Mouse (Mus musculus) layer of hippocampus, adult 18-20 months (tissue): ENCODE measurements around the gene D930048N14Rik. TPM values are rescaled to one million over a fixed set of nuclear protein-coding genes. Genes with fewer than 3 reads are reported as not detected.
"Not testable (repeated sequence)": the region's sequence is repeated elsewhere in the genome, so short reads cannot be mapped to it uniquely, and the experiment has no call there.

Experiments used
- DNase-seq, 2 experiments: peaks; one replicate each; pipeline ENCODE4 v3.0.0; 2022; ENCODE audit warnings: low spot score in 2 of 2
- total RNA-seq, 2 experiments: library from RNA; stranded (reverse); gene quantifications; 2 replicates each; pipeline ENCODE4 v1.2.3; 2021

Gene D930048N14Rik
- total RNA-seq, 2 experiments from 2014 or later, result 1.4 to 1.9 TPM

- DNase-seq, result no peak
These were observed 493 bp upstream of the D930048N14Rik start for GRCm38 (mm10) chr11:51650261-51650660.

- no peak for DNase-seq
These were observed 2.2 kb downstream of the D930048N14Rik start for GRCm38 (mm10) chr11:51652889-51653418.

GRCm38 (mm10) chr11:51653736-51654135, 3.0 kb downstream of the D930048N14Rik start:
- DNase-seq, result no peak

- no peak for DNase-seq
These were observed 4.1 kb downstream of the D930048N14Rik start for GRCm38 (mm10) chr11:51654891-51655290.

GRCm38 (mm10) chr11:51656798-51657521, 6.2 kb downstream of the D930048N14Rik start:
- DNase-seq, result no peak

- no peak for DNase-seq
These were observed 7.5 kb downstream of the D930048N14Rik start for GRCm38 (mm10) chr11:51658291-51658690.

- DNase-seq, result no peak
These were observed 8.0 kb downstream of the D930048N14Rik start for GRCm38 (mm10) chr11:51658705-51659104.

- DNase-seq, result no peak
These were observed 11.2 kb downstream of the D930048N14Rik start for GRCm38 (mm10) chr11:51661867-51662365.

- no peak for DNase-seq
These were observed 11.9 kb downstream of the D930048N14Rik start for GRCm38 (mm10) chr11:51662632-51663031.

GRCm38 (mm10) chr11:51664747-51665146, 14.0 kb downstream of the D930048N14Rik start:
- DNase-seq, result not testable (repeated sequence)

GRCm38 (mm10) chr11:51670846-51671245, 20.1 kb downstream of the D930048N14Rik start:
- no peak for DNase-seq

GRCm38 (mm10) chr11:51671376-51671775, 20.6 kb downstream of the D930048N14Rik start:
- no peak for DNase-seq

GRCm38 (mm10) chr11:51673291-51673690, 22.5 kb downstream of the D930048N14Rik start:
- no peak for DNase-seq

GRCm38 (mm10) chr11:51675386-51675785, 24.6 kb downstream of the D930048N14Rik start:
- DNase-seq, result no peak

GRCm38 (mm10) chr11:51677737-51678418, 27.1 kb downstream of the D930048N14Rik start:
- DNase-seq, result no peak

- DNase-seq, result no peak
These were observed 28.7 kb downstream of the D930048N14Rik start for GRCm38 (mm10) chr11:51679466-51679865.

- DNase-seq, result peak; percentile 76 to 91
These were observed 30.7 kb downstream of the D930048N14Rik start for GRCm38 (mm10) chr11:51681324-51681975.

- no peak for DNase-seq
These were observed 31.2 kb downstream of the D930048N14Rik start for GRCm38 (mm10) chr11:51681976-51682374.

GRCm38 (mm10) chr11:51688330-51689328, 37.9 kb downstream of the D930048N14Rik start, which contains the start of gene 0610009B22Rik:
0610009B22Rik (minus strand) TSS chr11:51688874.
- DNase-seq, result peak; percentile 100

- DNase-seq, result no peak
These were observed 38.6 kb downstream of the D930048N14Rik start for GRCm38 (mm10) chr11:51689343-51689742.
